ENCODE assay signal across 10 mouse cellular contexts in genomic region chr7:143057667-143058220, GRCm38 (mm10). TPM values are rescaled to one million over a fixed set of nuclear protein-coding genes. Genes with fewer than 3 reads are reported as not detected.
A peak's percentile ranks its signal among the peaks of the same experiment; 100 is the strongest.
DNase-seq lines count a peak whose midpoint lies in the region; ATAC-seq lines count a peak whose summit lies in the region.
"Had no signal": no experiment of that assay in that cellular context is flagged by ENCODE, and none has a peak within 500 bp of the region (broad histone marks: within the 10 kb centered on the region; RNA-seq: fewer than 3 reads in every experiment).

No protein-coding gene starts in this region.

- H3K27ac ChIP-seq in kidney, embryonic 16.5 days (ENCODE audit: low read length), result peak overlapping the region; percentile 80
- H3K27ac ChIP-seq in hindbrain, embryonic 16.5 days (ENCODE audit: low read depth, low read length), result 0 out of 2 replicates have a peak overlapping the region, but pooled peaks have one; percentile 55

- no peak overlapping the region for H3K4me3 ChIP-seq in kidney, embryonic 16.5 days (ENCODE audit: low read length)
- H3K4me3 ChIP-seq in hindbrain, embryonic 16.5 days (ENCODE audit: low read length), result no peak overlapping the region

- WGBS in kidney, embryonic 16.5 days, result 74% methylated on average over 9 of the region's 9 CpGs
- WGBS in hindbrain, embryonic 16.5 days, result 86% methylated on average over 9 of the region's 9 CpGs

- H3K4me2 ChIP-seq in kidney, embryonic 16.5 days (replicated peaks; ENCODE audit: low read depth, low read length), result peak overlapping the region; percentile 2; the same call in 1 of the 2 replicates
- H3K4me2 ChIP-seq in hindbrain, embryonic 16.5 days (ENCODE audit: low read length), result no peak overlapping the region

- no peaks in the 10 kb centered on the region for H3K9me3 ChIP-seq in kidney, embryonic 16.5 days (ENCODE audit: low read length)
- no peaks in the 10 kb centered on the region for H3K9me3 ChIP-seq in hindbrain, embryonic 16.5 days (ENCODE audit: control insufficient read depth, low read length)

- H3K36me3 ChIP-seq in kidney, embryonic 16.5 days (ENCODE audit: insufficient read depth, low read length), result peaks cover 4% of the 10 kb centered on the region; the same call in 1 of the 2 replicates
- H3K36me3 ChIP-seq in hindbrain, embryonic 16.5 days (ENCODE audit: control insufficient read depth, insufficient read depth, low read length), result peaks cover 7% of the 10 kb centered on the region; the same call in 1 of the 2 replicates

- no peak for ATAC-seq in kidney, embryonic 16.5 days (ENCODE audit: low FRiP score, low TSS enrichment)
- no peak for ATAC-seq in hindbrain, embryonic 16.5 days
- ATAC-seq in megakaryocyte progenitor cell, adult 5-6 weeks (replicated peaks; ENCODE audit: poor library complexity), result peak; percentile 35
- ATAC-seq: Patski had no signal

- peaks cover 49% of the 10 kb centered on the region for H3K4me1 ChIP-seq in kidney, embryonic 16.5 days (ENCODE audit: insufficient read depth, low read length)
- H3K4me1 ChIP-seq in hindbrain, embryonic 16.5 days (ENCODE audit: control insufficient read depth, insufficient read depth, low read depth, low read length), result peaks cover 45% of the 10 kb centered on the region

- DNase-seq in kidney, postnatal 36 days, result no peak
- peak; percentile 69 for DNase-seq in c-Kit-positive CD71-positive TER-119-positive erythroid progenitor cells, embryonic 14.5 days (ENCODE audit: low spot score)
- DNase-seq in testis, postnatal 10 days (ENCODE audit: low spot score), result no peak
- DNase-seq in layer of hippocampus, adult 9-11 months, result no peak
- no peak for DNase-seq in kidney, postnatal 25 days
- DNase-seq: gastrocnemius, postnatal 10 days had no signal

- H3K27me3 ChIP-seq in kidney, embryonic 16.5 days (ENCODE audit: insufficient read depth, low read length), result no peaks in the 10 kb centered on the region
- no peaks in the 10 kb centered on the region for H3K27me3 ChIP-seq in hindbrain, embryonic 16.5 days (replicated peaks; ENCODE audit: control insufficient read depth, insufficient read depth, low read length)
- H3K27me3 ChIP-seq: Patski had no signal

- H3K9ac ChIP-seq in kidney, embryonic 16.5 days (replicated peaks; ENCODE audit: low read length), result no peak overlapping the region
- H3K9ac ChIP-seq in hindbrain, embryonic 16.5 days (ENCODE audit: low read depth, low read length), result no peak overlapping the region

RNA-seq across cellular contexts. Expression of gene Cd81, which starts 5.2 kb away (rescaled TPM):
- 643 and 698 TPM in 2 replicates for polyA plus RNA-seq in kidney, embryonic 16.5 days (2015; fragmentation: Nextera tagmentation; extraction: Ambion mirVana)
- polyA plus RNA-seq in hindbrain, embryonic 16.5 days (2015; fragmentation: Nextera tagmentation; extraction: Ambion mirVana), result 532 and 585 TPM in 2 replicates
- total RNA-seq in megakaryocyte progenitor cell, adult 5-6 weeks (2015), result 118 and 140 TPM in 2 replicates
- total RNA-seq in megakaryocyte progenitor cell, adult 5-6 weeks (2017), result 121 and 181 TPM in 2 replicates

RNA-seq across cellular contexts. Expression of gene Tssc4, which starts 11.3 kb away (rescaled TPM):
- 104 and 120 TPM in 2 replicates for polyA plus RNA-seq in kidney, embryonic 16.5 days (2015; fragmentation: Nextera tagmentation; extraction: Ambion mirVana)
- 97.4 and 98.7 TPM in 2 replicates for polyA plus RNA-seq in hindbrain, embryonic 16.5 days (2015; fragmentation: Nextera tagmentation; extraction: Ambion mirVana)
- 18.7 and 23.5 TPM in 2 replicates for total RNA-seq in megakaryocyte progenitor cell, adult 5-6 weeks (2015)
- total RNA-seq in megakaryocyte progenitor cell, adult 5-6 weeks (2017), result 26.8 and 33.7 TPM in 2 replicates

RNA-seq across cellular contexts. Expression of gene Trpm5, which starts 36.7 kb away (rescaled TPM):
- 6.0 and 6.9 TPM in 2 replicates for polyA plus RNA-seq in kidney, embryonic 16.5 days (2015; fragmentation: Nextera tagmentation; extraction: Ambion mirVana)
- polyA plus RNA-seq in hindbrain, embryonic 16.5 days (2015; fragmentation: Nextera tagmentation; extraction: Ambion mirVana), result 2.1 and 3.2 TPM in 2 replicates
- total RNA-seq in megakaryocyte progenitor cell, adult 5-6 weeks (2015), result not detected in 2 replicates
- total RNA-seq in megakaryocyte progenitor cell, adult 5-6 weeks (2017), result not detected in 2 replicates

RNA-seq across cellular contexts. Expression of gene Kcnq1, which starts 48.4 kb away (rescaled TPM):
- polyA plus RNA-seq in kidney, embryonic 16.5 days (2015; fragmentation: Nextera tagmentation; extraction: Ambion mirVana), result 9.2 and 9.8 TPM in 2 replicates
- polyA plus RNA-seq in hindbrain, embryonic 16.5 days (2015; fragmentation: Nextera tagmentation; extraction: Ambion mirVana), result 1.3 and 2.2 TPM in 2 replicates
- total RNA-seq in megakaryocyte progenitor cell, adult 5-6 weeks (2015), result not detected in 2 replicates
- not detected in 2 replicates for total RNA-seq in megakaryocyte progenitor cell, adult 5-6 weeks (2017)

RNA-seq across cellular contexts. Expression of gene Tspan32, which starts 52.9 kb away (rescaled TPM):
- polyA plus RNA-seq in kidney, embryonic 16.5 days (2015; fragmentation: Nextera tagmentation; extraction: Ambion mirVana), result 1.5 and 1.6 TPM in 2 replicates
- polyA plus RNA-seq in hindbrain, embryonic 16.5 days (2015; fragmentation: Nextera tagmentation; extraction: Ambion mirVana), result 0.28 and 0.41 TPM in 2 replicates
- total RNA-seq in megakaryocyte progenitor cell, adult 5-6 weeks (2015), result 127 and 144 TPM in 2 replicates
- 98.1 and 105 TPM in 2 replicates for total RNA-seq in megakaryocyte progenitor cell, adult 5-6 weeks (2017)
